Mouse (Mus musculus): ENCODE results near the gene Tmem43.

Tmem43 gene

GRCm38 (mm10) chr6:91488496-91489212 lies 15.2 kb downstream of the Tmem43 start:
- DNase-seq (ENCODE audit: low spot score in 2 of 2), result no peak

GRCm38 (mm10) chr6:91489872-91490271 lies 16.4 kb downstream of the Tmem43 start:
- DNase-seq (ENCODE audit: low spot score in 2 of 2), result peak in 1 of 2 experiments; percentile 25

- DNase-seq (ENCODE audit: low spot score in 2 of 2), result no peak
These were observed 17.5 kb downstream of the Tmem43 start for GRCm38 (mm10) chr6:91491004-91491403.

GRCm38 (mm10) chr6:91493053-91493452 lies 19.6 kb downstream of the Tmem43 start:
- no peak for DNase-seq (ENCODE audit: low spot score in 2 of 2)

GRCm38 (mm10) chr6:91494526-91494925 lies 21.0 kb downstream of the Tmem43 start:
- no peak for DNase-seq (ENCODE audit: low spot score in 2 of 2)

GRCm38 (mm10) chr6:91503302-91503701 lies 29.8 kb downstream of the Tmem43 start:
- no peak for DNase-seq (ENCODE audit: low spot score in 2 of 2)

DNA sequence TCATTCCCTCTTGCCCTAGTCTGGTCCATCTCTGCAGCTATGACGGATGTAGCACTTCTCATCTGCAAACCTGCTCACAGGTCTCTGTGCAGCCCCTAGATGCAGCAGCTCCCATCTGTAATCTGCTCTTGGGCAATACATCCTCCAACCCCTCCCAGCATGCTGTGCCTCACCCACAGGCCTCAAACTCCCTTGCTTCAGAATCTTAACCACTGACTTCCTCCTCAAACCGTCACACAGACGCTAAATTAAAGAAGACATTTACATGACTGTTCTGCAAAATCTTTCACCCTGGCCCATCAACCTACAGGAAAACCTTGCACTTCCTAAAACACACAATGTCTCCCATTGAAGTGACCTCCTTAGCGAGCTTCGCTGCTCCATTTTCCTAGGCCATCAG lies 32.5 kb downstream of the Tmem43 start:
- no peak for DNase-seq (ENCODE audit: low spot score in 2 of 2)

DNA sequence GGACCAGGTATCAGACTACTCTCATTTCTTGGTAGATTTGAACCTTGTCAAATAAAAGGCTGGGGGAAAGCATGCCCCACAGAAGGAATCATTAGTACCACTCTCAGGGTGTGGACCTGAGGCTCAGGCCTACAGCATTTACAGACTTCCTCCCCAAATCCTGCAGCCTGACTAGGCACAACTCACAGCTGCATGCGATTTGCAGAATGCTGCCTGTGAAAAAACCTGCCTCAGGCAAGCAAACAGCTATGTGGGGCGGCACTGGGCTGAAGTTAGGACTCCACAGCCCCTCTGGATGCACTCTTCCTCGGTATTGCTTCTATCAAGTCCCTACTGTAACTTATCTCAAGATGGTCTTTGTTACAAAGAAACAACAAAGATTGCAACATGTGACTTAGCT lies 34.5 kb downstream of the Tmem43 start:
- DNase-seq (ENCODE audit: low spot score in 2 of 2), result no peak

- peak in 1 of 2 experiments; percentile 41 for DNase-seq (ENCODE audit: low spot score in 2 of 2)
These were observed 35.8 kb downstream of the Tmem43 start for GRCm38 (mm10) chr6:91509326-91509725.

DNA sequence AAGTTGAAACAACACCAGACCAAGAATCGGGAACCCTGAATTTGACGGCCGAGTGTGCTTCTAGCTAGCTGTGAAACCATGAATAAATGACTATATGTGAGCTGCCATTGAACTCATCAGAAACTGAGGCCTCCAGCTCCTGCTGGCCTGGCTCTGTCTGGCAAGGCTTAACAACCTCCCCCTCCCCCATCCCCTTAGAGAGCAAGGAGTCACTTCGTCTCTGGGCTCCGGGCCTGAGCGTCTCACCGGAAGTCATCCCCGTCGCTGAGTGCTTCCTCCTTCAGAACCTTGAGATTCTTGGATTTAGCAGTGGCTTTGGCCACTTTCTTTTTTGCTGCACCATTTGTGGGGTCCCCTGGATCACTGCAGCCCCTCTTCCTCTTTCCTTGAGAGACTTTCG lies 36.7 kb downstream of the Tmem43 start:
- DNase-seq (ENCODE audit: low spot score in 2 of 2), result no peak

DNA sequence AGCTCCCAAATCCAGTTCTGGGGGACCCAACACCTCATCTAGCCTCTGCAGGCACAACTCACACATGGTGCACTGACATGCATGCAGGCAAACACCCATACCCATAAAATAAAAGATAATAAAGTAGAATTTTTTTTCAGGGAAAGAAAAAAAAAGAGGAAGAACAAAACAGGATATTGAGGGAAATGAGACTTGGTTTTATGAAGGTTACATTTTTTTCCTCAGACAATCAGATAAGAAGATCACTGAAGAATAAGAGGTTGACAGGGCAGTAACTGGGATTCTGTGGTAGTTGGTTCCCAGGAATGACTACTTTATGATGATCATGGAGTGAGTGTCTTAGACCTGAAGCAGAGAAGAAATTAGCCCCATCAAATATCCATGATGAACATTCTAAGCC lies 40.6 kb downstream of the Tmem43 start:
- no peak for DNase-seq (ENCODE audit: low spot score in 2 of 2)

DNA sequence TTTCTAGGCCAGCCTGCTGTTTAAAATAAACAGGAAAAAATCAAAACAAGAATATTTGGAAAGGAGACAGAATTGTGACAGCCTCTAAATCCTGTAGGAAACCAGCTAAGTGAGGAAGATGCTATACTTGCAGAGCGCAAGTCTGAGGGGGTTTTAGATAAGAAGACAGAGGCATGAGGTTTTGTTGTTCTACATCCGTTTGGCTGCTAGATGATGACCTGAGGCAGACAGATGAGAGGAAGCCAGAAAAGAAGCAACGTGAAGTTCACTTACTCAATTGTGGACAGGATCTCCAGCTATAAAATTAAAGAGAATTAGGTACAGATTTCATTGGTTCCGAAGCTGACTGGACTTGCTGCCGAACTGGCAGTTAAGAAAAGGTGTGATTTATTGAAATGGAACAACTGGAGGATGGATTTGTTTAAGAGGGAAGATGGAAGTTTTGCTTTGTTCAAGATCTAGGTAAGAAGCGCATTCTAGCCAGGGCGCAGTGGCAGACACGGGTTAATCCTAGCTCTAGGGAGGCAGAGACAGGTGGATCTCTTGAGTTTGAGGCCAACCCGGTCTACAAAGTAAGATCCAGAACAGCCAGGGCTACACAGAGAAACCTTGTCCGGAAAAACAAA lies 41.3 kb downstream of the Tmem43 start:
- no peak for DNase-seq (ENCODE audit: low spot score in 2 of 2)

DNA sequence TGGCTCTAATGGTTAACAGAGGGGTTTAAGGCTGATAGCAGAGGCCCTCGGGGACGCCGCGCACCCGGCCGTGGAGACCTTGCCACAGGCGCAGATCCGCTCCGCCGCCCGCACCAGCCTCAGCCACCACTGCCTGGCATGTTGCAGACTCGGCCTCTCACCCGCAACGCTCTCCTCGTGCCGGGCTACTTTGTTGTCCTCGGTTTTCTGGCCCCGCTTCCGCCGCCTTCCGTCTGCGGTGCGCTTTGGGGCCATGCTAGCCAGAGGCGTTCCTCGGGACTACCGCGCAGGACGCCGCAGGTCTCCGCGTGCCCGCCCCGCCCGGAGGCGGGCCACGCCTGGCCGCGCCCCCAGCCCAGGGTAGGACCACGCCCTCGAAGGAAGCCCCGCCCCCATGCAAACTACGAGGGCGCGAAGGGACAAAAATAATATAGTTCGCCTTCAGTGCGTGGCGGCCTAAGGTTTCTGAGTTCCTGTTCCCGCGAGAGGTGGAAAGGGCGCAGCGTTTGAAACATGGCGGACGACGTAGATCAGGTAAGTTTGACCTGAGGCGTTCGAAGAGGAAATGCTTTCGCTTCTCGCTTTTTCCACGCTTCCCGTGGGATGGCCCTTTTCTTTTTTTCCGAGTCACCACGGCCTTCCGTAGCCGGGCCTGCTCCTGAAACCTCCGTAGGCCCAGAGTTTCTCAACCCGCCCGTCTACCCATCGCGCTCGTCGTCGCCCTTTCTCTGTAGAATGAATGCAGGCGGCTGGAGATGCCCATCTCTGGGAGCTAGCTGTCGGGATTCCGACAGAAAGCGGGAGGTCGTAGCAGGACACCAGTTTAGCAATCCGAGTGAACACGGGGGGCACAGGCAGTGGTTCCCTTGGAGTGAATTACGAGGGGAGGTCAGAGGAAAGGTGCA lies 42.3 kb downstream of the Tmem43 start, which contains the start of the genes Xpc and Lsm3:
Xpc (minus strand) TSS at position 344 of the 905 bp plus-strand sequence.
Lsm3 (plus strand) TSS at position 384 of the 905 bp plus-strand sequence.
- DNase-seq (ENCODE audit: low spot score in 2 of 2), result peak; percentile 96 to 97

DNA sequence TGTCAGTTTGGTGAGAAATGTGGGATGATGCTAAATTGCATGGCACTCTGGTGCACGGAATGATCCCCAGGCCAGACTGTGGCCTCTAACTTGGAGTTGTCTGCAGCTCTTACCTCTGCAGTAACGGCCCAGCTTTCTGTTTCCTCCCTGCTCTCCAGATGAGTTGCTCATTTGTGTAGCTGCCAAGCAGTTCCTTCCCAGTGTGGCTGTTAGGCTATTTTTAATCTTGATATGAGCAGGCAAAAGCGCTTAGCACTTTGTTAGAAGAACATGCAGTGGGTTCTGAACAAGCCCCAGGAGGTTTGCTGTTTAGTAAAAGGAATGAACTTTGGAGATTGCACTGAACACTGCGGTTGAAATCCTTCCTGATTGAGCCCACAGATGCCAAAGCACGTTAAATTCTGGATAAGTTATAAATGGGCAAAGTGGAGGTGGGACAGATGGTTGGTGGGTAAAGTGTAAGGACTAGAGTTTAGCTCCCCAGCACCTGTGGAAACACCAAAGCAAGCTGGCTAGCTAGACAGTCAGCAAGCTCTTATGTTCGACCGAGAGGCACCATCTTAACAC lies 45.0 kb downstream of the Tmem43 start:
- DNase-seq (ENCODE audit: low spot score in 2 of 2), result no peak

DNA sequence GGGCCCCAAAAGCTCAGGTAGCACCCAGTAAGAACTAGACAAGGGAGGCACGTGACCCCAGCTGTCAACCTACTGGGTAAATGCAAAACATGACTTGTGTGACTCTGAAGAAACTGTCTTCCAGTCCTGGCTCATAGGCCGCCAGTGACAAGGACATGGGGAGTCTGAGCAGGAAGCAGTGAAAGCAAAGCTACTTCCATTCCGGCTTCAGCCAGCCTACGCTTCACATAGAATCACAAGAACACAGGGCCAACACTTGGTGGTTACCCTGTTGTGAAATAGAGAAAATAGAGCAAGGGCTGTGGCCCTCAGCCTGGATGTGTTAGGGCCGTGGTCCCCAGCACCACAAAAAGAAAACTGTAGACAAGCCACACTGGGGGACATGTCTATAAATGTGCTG lies 49.3 kb downstream of the Tmem43 start:
- no peak for DNase-seq (ENCODE audit: low spot score in 2 of 2)

- DNase-seq (ENCODE audit: low spot score in 2 of 2), result no peak
These were observed 52.0 kb downstream of the Tmem43 start for GRCm38 (mm10) chr6:91525544-91525943.

DNA sequence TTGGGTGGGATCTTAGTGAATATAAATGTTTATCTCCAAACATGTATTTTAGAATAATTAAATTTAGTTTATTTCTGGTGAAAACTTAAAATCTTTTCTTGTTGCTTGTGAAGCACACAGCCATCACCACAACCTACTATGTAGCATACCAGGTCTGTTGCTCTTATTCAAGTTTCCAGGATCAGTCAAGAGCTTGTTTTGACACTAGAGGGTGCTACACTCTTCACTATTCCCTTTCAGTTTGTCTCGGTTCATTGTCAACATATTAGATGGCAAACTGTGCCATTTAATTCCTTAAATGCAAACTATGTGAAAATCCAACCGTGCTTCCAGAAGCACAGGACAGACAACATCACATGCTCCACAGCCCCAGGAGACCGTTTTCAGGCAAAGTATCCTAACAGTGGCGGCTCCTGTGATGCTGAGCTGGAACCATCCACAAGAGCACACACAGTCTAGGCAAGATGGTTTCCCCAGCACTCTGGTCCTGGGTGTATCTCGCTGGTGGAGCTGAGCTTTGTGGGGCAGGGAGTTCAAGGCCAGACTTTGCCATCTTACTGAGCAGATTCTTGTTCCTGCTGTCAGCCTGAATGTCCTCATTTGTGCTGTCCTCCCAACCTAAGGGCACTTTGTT lies 53.8 kb downstream of the Tmem43 start:
- DNase-seq (ENCODE audit: low spot score in 2 of 2), result no peak

- no peak for DNase-seq (ENCODE audit: low spot score in 2 of 2)
These were observed 54.8 kb downstream of the Tmem43 start for GRCm38 (mm10) chr6:91528265-91528664.

DNA sequence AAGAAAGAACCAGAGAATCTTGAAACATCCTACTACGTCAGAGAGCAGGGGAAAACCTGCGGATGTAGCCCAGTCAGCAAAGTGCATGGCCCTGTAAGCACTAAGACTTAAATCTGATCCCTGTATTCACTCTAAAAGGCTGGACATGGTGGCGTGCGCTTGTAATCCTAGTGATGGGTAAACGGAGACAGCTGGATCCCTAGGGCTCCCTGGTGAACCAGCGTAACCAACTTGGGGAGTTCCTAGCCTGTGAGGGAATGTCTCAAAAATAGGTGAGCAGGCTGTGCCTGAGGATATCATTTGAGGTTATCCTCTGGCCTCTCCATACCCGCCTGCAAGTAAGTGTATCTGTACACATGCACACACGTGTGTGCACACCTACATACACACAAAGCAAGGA lies 57.2 kb downstream of the Tmem43 start:
- DNase-seq (ENCODE audit: low spot score in 2 of 2), result no peak

- DNase-seq (ENCODE audit: low spot score in 2 of 2), result no peak
These were observed 57.8 kb downstream of the Tmem43 start for GRCm38 (mm10) chr6:91531276-91531675.

- no peak for DNase-seq (ENCODE audit: low spot score in 2 of 2)
These were observed 59.2 kb downstream of the Tmem43 start for GRCm38 (mm10) chr6:91532661-91533060.
